Mouse (Mus musculus): ENCODE measurements around the gene Nfil3. TPM values are rescaled to one million over a fixed set of nuclear protein-coding genes. Genes with fewer than 3 reads are reported as not detected.

The Nfil3 gene
- polyA plus RNA-seq, 1 experiment from 2014 or later: 35.3 TPM

- Histone ChIP-seq H3K27ac (ENCODE audit: low read depth, low read length) (peak overlapping the region; percentile 97), H3K4me1 (ENCODE audit: control insufficient read depth, insufficient read depth, low read length) (peaks cover 19% of the 10 kb centered on the region), H3K36me3 (ENCODE audit: control insufficient read depth, insufficient read depth, low read length) (no peaks in the 10 kb centered on the region), H3K9ac (ENCODE audit: low read depth, low read length) (peak overlapping the region; percentile 91), H3K4me2 (peak overlapping the region; percentile 99), H3K4me3 (ENCODE audit: low read depth, low read length) (peak overlapping the region; percentile 96), H3K9me3 (replicated peaks; ENCODE audit: control insufficient read depth, low read length) (no peaks in the 10 kb centered on the region), H3K27me3 (ENCODE audit: control insufficient read depth, insufficient read depth, low read length) (no peaks in the 10 kb centered on the region)
- under 1% methylated on average over 69 of the region's 77 CpGs for WGBS (ENCODE audit: insufficient replicate concordance)
- peak; percentile 47 for ATAC-seq (replicated peaks; ENCODE audit: insufficient number of reproducible peaks, low FRiP score, low TSS enrichment)
Measured at GRCm38 (mm10) chr13:52980211-52980950, 492 bp downstream of the Nfil3 start.

- Histone ChIP-seq H3K9ac (ENCODE audit: low read depth, low read length) (peak overlapping the region; percentile 91), H3K27me3 (ENCODE audit: control insufficient read depth, insufficient read depth, low read length) (no peaks in the 10 kb centered on the region), H3K9me3 (replicated peaks; ENCODE audit: control insufficient read depth, low read length) (no peaks in the 10 kb centered on the region), H3K4me2 (peak overlapping the region; percentile 99), H3K27ac (ENCODE audit: low read depth, low read length) (peak overlapping the region; percentile 97), H3K4me3 (ENCODE audit: low read depth, low read length) (peak overlapping the region; percentile 96), H3K4me1 (ENCODE audit: control insufficient read depth, insufficient read depth, low read length) (peaks cover 24% of the 10 kb centered on the region), H3K36me3 (ENCODE audit: control insufficient read depth, insufficient read depth, low read length) (no peaks in the 10 kb centered on the region)
- no peak for ATAC-seq (replicated peaks; ENCODE audit: insufficient number of reproducible peaks, low FRiP score, low TSS enrichment)
- under 1% methylated on average over 22 of the region's 22 CpGs for WGBS (ENCODE audit: insufficient replicate concordance)
Measured at GRCm38 (mm10) chr13:52979331-52980051, 1.4 kb downstream of the Nfil3 start.

- H3K36me3 ChIP-seq (ENCODE audit: control insufficient read depth, insufficient read depth, low read length): no peaks in the 10 kb centered on the region
- peak overlapping the region; percentile 99 for H3K4me2 ChIP-seq
- H3K27ac ChIP-seq (ENCODE audit: low read depth, low read length): peak overlapping the region; percentile 95
- no peaks in the 10 kb centered on the region for H3K27me3 ChIP-seq (ENCODE audit: control insufficient read depth, insufficient read depth, low read length)
- no peaks in the 10 kb centered on the region for H3K9me3 ChIP-seq (replicated peaks; ENCODE audit: control insufficient read depth, low read length)
- WGBS (ENCODE audit: insufficient replicate concordance): under 1% methylated on average over 58 of the region's 64 CpGs
- H3K4me1 ChIP-seq (ENCODE audit: control insufficient read depth, insufficient read depth, low read length): peaks cover 27% of the 10 kb centered on the region
- peak overlapping the region; percentile 96 for H3K4me3 ChIP-seq (ENCODE audit: low read depth, low read length)
- ATAC-seq (replicated peaks; ENCODE audit: insufficient number of reproducible peaks, low FRiP score, low TSS enrichment): no peak; the same call in 1 of the 2 replicates
- H3K9ac ChIP-seq (ENCODE audit: low read depth, low read length): peak overlapping the region; percentile 86
Measured at GRCm38 (mm10) chr13:52978321-52978981, 2.4 kb downstream of the Nfil3 start.

GRCm38 (mm10) chr13:52977757-52978156 is 3.1 kb downstream of the Nfil3 start:
- H3K4me3 ChIP-seq (ENCODE audit: low read depth, low read length): peak overlapping the region; percentile 96
- H3K9me3 ChIP-seq (replicated peaks; ENCODE audit: control insufficient read depth, low read length): no peaks in the 10 kb centered on the region
- 26% methylated on average over 4 of the region's 4 CpGs for WGBS (ENCODE audit: insufficient replicate concordance)
- H3K27me3 ChIP-seq (ENCODE audit: control insufficient read depth, insufficient read depth, low read length): no peaks in the 10 kb centered on the region
- no peak for ATAC-seq (replicated peaks; ENCODE audit: insufficient number of reproducible peaks, low FRiP score, low TSS enrichment)
- peak overlapping the region; percentile 99 for H3K4me2 ChIP-seq
- peak overlapping the region; percentile 95; the same call in 1 of the 2 replicates for H3K27ac ChIP-seq (ENCODE audit: low read depth, low read length)
- H3K36me3 ChIP-seq (ENCODE audit: control insufficient read depth, insufficient read depth, low read length): no peaks in the 10 kb centered on the region
- peak overlapping the region; percentile 86 for H3K9ac ChIP-seq (ENCODE audit: low read depth, low read length)
- H3K4me1 ChIP-seq (ENCODE audit: control insufficient read depth, insufficient read depth, low read length): peaks cover 27% of the 10 kb centered on the region

- Histone ChIP-seq H3K27me3 (ENCODE audit: control insufficient read depth, insufficient read depth, low read length) (no peaks in the 10 kb centered on the region), H3K4me1 (ENCODE audit: control insufficient read depth, insufficient read depth, low read length) (peaks cover 27% of the 10 kb centered on the region), H3K9ac (ENCODE audit: low read depth, low read length) (no peak overlapping the region), H3K9me3 (replicated peaks; ENCODE audit: control insufficient read depth, low read length) (no peaks in the 10 kb centered on the region), H3K4me2 (peak overlapping the region; percentile 99), H3K4me3 (ENCODE audit: low read depth, low read length) (no peak overlapping the region), H3K36me3 (ENCODE audit: control insufficient read depth, insufficient read depth, low read length) (no peaks in the 10 kb centered on the region), H3K27ac (ENCODE audit: low read depth, low read length) (no peak overlapping the region)
- no peak for ATAC-seq (replicated peaks; ENCODE audit: insufficient number of reproducible peaks, low FRiP score, low TSS enrichment)
- WGBS (ENCODE audit: insufficient replicate concordance): 52% methylated on average over 9 of the region's 9 CpGs
Measured at GRCm38 (mm10) chr13:52977221-52977609, 3.7 kb downstream of the Nfil3 start.

GRCm38 (mm10) chr13:52976510-52977220 is 4.2 kb downstream of the Nfil3 start:
- ATAC-seq (replicated peaks; ENCODE audit: insufficient number of reproducible peaks, low FRiP score, low TSS enrichment): no peak
- 25% methylated on average over 16 of the region's 16 CpGs for WGBS (ENCODE audit: insufficient replicate concordance)
- H3K9me3 ChIP-seq (replicated peaks; ENCODE audit: control insufficient read depth, low read length): no peaks in the 10 kb centered on the region
- no peak overlapping the region for H3K27ac ChIP-seq (ENCODE audit: low read depth, low read length)
- H3K4me3 ChIP-seq (ENCODE audit: low read depth, low read length): no peak overlapping the region
- H3K4me1 ChIP-seq (ENCODE audit: control insufficient read depth, insufficient read depth, low read length): peaks cover 27% of the 10 kb centered on the region
- no peak overlapping the region for H3K9ac ChIP-seq (ENCODE audit: low read depth, low read length)
- H3K36me3 ChIP-seq (ENCODE audit: control insufficient read depth, insufficient read depth, low read length): no peaks in the 10 kb centered on the region
- peak overlapping the region; percentile 99 for H3K4me2 ChIP-seq
- H3K27me3 ChIP-seq (ENCODE audit: control insufficient read depth, insufficient read depth, low read length): no peaks in the 10 kb centered on the region

- H3K4me1 ChIP-seq (ENCODE audit: control insufficient read depth, insufficient read depth, low read length): peaks cover 30% of the 10 kb centered on the region
Measured at GRCm38 (mm10) chr13:52976130-52976509, 4.8 kb downstream of the Nfil3 start.

GRCm38 (mm10) chr13:52974676-52975075 is 6.2 kb downstream of the Nfil3 start:
- Histone ChIP-seq H3K9me3 (replicated peaks; ENCODE audit: control insufficient read depth, low read length) (no peaks in the 10 kb centered on the region), H3K36me3 (ENCODE audit: control insufficient read depth, insufficient read depth, low read length) (no peaks in the 10 kb centered on the region), H3K4me1 (ENCODE audit: control insufficient read depth, insufficient read depth, low read length) (peaks cover 39% of the 10 kb centered on the region), H3K9ac (ENCODE audit: low read depth, low read length) (no peak overlapping the region), H3K27me3 (ENCODE audit: control insufficient read depth, insufficient read depth, low read length) (no peaks in the 10 kb centered on the region), H3K4me3 (ENCODE audit: low read depth, low read length) (no peak overlapping the region), H3K27ac (ENCODE audit: low read depth, low read length) (no peak overlapping the region), H3K4me2 (no peak overlapping the region)
- 57% methylated on average over 3 of the region's 3 CpGs for WGBS (ENCODE audit: insufficient replicate concordance)
- ATAC-seq (replicated peaks; ENCODE audit: insufficient number of reproducible peaks, low FRiP score, low TSS enrichment): no peak

More at GRCm38 (mm10) chr13:52976130-52976509, 4.8 kb downstream of the Nfil3 start:
- ATAC-seq (replicated peaks; ENCODE audit: insufficient number of reproducible peaks, low FRiP score, low TSS enrichment): no peak
- 43% methylated on average over 8 of the region's 8 CpGs for WGBS (ENCODE audit: insufficient replicate concordance)
- Histone ChIP-seq H3K9ac (ENCODE audit: low read depth, low read length) (no peak overlapping the region), H3K4me2 (peak overlapping the region; percentile 99), H3K27ac (ENCODE audit: low read depth, low read length) (no peak overlapping the region), H3K27me3 (ENCODE audit: control insufficient read depth, insufficient read depth, low read length) (no peaks in the 10 kb centered on the region), H3K4me3 (ENCODE audit: low read depth, low read length) (no peak overlapping the region), H3K9me3 (replicated peaks; ENCODE audit: control insufficient read depth, low read length) (no peaks in the 10 kb centered on the region), H3K36me3 (ENCODE audit: control insufficient read depth, insufficient read depth, low read length) (no peaks in the 10 kb centered on the region)

All from heart, embryonic 11.5 days (tissue).